Mouse (Mus musculus) heart, adult 2 months (tissue): ENCODE measurements at regions not wholly inside any gene's neighbourhood (a gene's known extent, or its start where the extent isn't known, plus 50 kb on each side); places are given as distances from the start of the nearest gene placed in this dataset.

ENCODE experiments used
- CTCF ChIP-seq: fragments of 200-600 bp; IDR thresholded peaks from 2 replicates; pipeline ENCODE4 v1.8.1; 2022; ENCODE audit warnings: antibody characterized with exemption, mild to moderate bottlenecking, moderate library complexity
- POLR2A ChIP-seq: fragments of 200-500 bp; IDR thresholded peaks from 2 replicates; pipeline ENCODE4 v1.6.1; 2011; ENCODE audit warnings: mild to moderate bottlenecking, low read depth, low read length, control low read depth; ENCODE audit not compliant: insufficient read depth

GRCm38 (mm10) chr10:117988076-117988475 lies 142.2 kb upstream of the Rap1b start:
- TF ChIP-seq POLR2A (no peak), CTCF (no peak)
